Mouse (Mus musculus) lung, embryonic 14.5 days (tissue): ENCODE data around the gene Ophn1. TPM values are rescaled to one million over a fixed set of nuclear protein-coding genes. Genes with fewer than 3 reads are reported as not detected.

Experiments used
- ATAC-seq: fragments of 200-750 bp; cut with Nextera tagmentation; 2 replicates; pipeline ENCODE4 v1.8.0; 2017; ENCODE audit warnings: mild to moderate bottlenecking, moderate TSS enrichment, moderate library complexity; ENCODE audit not compliant: insufficient read depth
- DNase-seq: peaks from one replicate; pipeline ENCODE4 v3.0.0-alpha.2; 2015
- H3K27ac ChIP-seq: fragments of 300-500 bp; sonication (generic); 2 replicates; pipeline ENCODE4 v1.5.1; 2014; ENCODE audit warnings: low read depth, mild to moderate bottlenecking, moderate library complexity
- H3K27me3 ChIP-seq: fragments of 300-500 bp; sonication (generic); 2 replicates; pipeline ENCODE4 v1.6.1; 2014; ENCODE audit warnings: low read length, control low read depth; ENCODE audit not compliant: insufficient read depth
- H3K36me3 ChIP-seq: fragments of 300-500 bp; sonication (generic); 2 replicates; pipeline ENCODE4 v1.6.1; 2014; ENCODE audit warnings: control low read depth; ENCODE audit not compliant: insufficient read depth
- H3K4me1 ChIP-seq: fragments of 300-500 bp; sonication (generic); 2 replicates; pipeline ENCODE4 v1.6.1; 2014; ENCODE audit warnings: antibody characterized with exemption, control low read depth; ENCODE audit not compliant: insufficient read depth
- H3K4me2 ChIP-seq: fragments of 300-500 bp; sonication (generic); 2 replicates; pipeline ENCODE4 v1.6.1; 2014; ENCODE audit warnings: mild to moderate bottlenecking
- H3K4me3 ChIP-seq: fragments of 300-500 bp; sonication (generic); 2 replicates; pipeline ENCODE4 v1.5.1; 2014; ENCODE audit warnings: low read depth, low read length
- H3K9ac ChIP-seq: fragments of 300-500 bp; sonication (generic); 2 replicates; pipeline ENCODE4 v1.6.1; 2014
- H3K9me3 ChIP-seq: fragments of 300-500 bp; sonication (generic); 2 replicates; pipeline ENCODE4 v1.6.1; 2016; ENCODE audit warnings: low read depth, low read length, control low read depth
- CTCF ChIP-seq: IDR thresholded peaks from 2 replicates; pipeline ENCODE4 v1.5.1; 2016; ENCODE audit warnings: antibody characterized with exemption, low read depth
- WGBS: fragments of 180-500 bp; shearing (Covaris S2); extraction: QIAGEN DNeasy Blood & Tissue Kit; methylation state at CpG from one replicate; pipeline ENCODE4 v1.1.7; 2014; 5-methylcytosine and 5-hydroxymethylcytosine counted together
- polyA plus RNA-seq: library from polyadenylated mRNA; unstranded; fragments of >200 nt; fragmentation: Nextera tagmentation; extraction: Ambion mirVana; gene quantifications from 2 replicates; pipeline ENCODE4 v1.2.1, GENCODE M21; 2014

The Ophn1 gene
- 13.2 and 14.6 TPM in 2 replicates for polyA plus RNA-seq

- no peaks in the 10 kb centered on the region for H3K36me3 ChIP-seq
- H3K4me2 ChIP-seq = peak within 1 kb of the TSS; percentile 64
- H3K9me3 ChIP-seq = no peaks in the 10 kb centered on the region
- H3K4me1 ChIP-seq = no peaks in the 10 kb centered on the region
- ATAC-seq (peak; percentile 95), DNase-seq (peak; percentile 80)
- H3K27me3 ChIP-seq = no peaks in the 10 kb centered on the region
- peak within 1 kb of the TSS; percentile 84 for H3K27ac ChIP-seq
- 7% methylated on average over 48 of the region's 48 CpGs for WGBS
- peak within 1 kb of the TSS; percentile 54 for H3K9ac ChIP-seq
- H3K4me3 ChIP-seq = peak within 1 kb of the TSS; percentile 48
- peak; percentile 17; the same call in 1 of the 2 replicates for TF ChIP-seq CTCF
Observed at GRCm38 (mm10) chrX:98890406-98891116, at the start of gene Ophn1. TSS of gene Ophn1 (minus strand) at chrX:98891025.

GRCm38 (mm10) chrX:98937555-98938294 is 46.9 kb upstream of the Ophn1 start:
- ATAC-seq (peak; percentile 87), DNase-seq (peak; percentile 97)
- peak overlapping the region; percentile 60 for H3K4me3 ChIP-seq
- peak; percentile 76 for TF ChIP-seq CTCF
- WGBS = 15% methylated on average over 57 of the region's 57 CpGs
- peak overlapping the region; percentile 71 for H3K9ac ChIP-seq
- H3K27me3 ChIP-seq = no peaks in the 10 kb centered on the region
- H3K4me2 ChIP-seq = peak overlapping the region; percentile 61
- H3K4me1 ChIP-seq = no peaks in the 10 kb centered on the region
- H3K27ac ChIP-seq = peak overlapping the region; percentile 96
- peaks cover 12% of the 10 kb centered on the region; the same call in 1 of the 2 replicates for H3K36me3 ChIP-seq
- H3K9me3 ChIP-seq = no peaks in the 10 kb centered on the region

DNA sequence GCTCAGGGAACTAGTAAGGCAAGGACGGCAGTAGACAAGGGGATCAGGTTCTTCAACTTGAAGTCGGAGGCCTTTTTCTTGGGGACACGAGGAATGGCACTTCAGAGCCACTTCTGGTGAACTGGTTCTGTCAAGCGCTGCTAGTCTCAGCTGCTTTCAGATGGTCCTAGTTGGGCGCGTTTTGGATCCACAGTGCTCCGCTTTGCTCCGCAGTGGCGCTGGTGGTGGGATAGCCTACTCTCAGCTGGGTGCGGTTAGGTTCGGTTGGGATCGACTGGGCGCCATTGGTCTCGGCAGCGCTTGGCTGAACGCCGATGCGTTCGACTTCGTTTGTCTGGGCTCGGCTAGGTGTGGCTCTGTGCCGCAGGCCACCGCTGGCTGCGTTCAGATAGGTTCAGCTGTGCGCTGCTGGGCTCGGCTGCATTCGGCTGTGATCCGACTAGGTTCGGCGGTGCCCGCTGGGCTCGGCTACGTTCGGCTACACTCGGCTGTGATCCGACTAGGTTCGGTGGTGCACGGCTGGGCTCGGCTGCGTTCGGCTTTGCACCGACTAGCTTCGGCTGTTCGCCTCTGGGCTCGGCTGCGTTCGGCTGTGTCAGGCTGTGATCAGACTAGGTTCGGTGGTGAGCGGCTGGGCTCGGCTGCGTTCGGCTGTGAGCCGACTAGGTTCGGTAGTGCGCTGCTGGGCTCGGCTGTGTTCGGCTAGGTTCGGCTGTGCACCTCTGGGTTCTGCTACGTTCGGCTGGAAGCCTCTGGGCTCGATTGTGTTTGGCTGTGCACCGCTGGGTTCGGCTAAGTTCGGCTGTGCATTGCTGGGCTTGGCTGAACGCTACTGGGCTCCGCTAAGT is 46.1 kb upstream of the Ophn1 start:
- peak; percentile 93 for ATAC-seq
- Histone ChIP-seq H3K4me1 (no peaks in the 10 kb centered on the region), H3K36me3 (peaks cover 10% of the 10 kb centered on the region; the same call in 1 of the 2 replicates), H3K9ac (peak overlapping the region; percentile 71), H3K9me3 (no peaks in the 10 kb centered on the region), H3K4me3 (peak overlapping the region; percentile 60), H3K4me2 (peak overlapping the region; percentile 58), H3K27ac (peak overlapping the region; percentile 96), H3K27me3 (no peaks in the 10 kb centered on the region)
- 13% methylated on average over 66 of the region's 66 CpGs for WGBS
- peak; percentile 95 for DNase-seq
- no peak for TF ChIP-seq CTCF

GRCm38 (mm10) chrX:98936101-98936500 is 45.3 kb upstream of the Ophn1 start, which contains the start of gene Yipf6:
TSS of gene Yipf6 (plus strand) at chrX:98936316.
- Histone ChIP-seq H3K27ac (peak within 1 kb of the TSS; percentile 96), H3K9ac (peak within 1 kb of the TSS; percentile 71), H3K4me1 (no peaks in the 10 kb centered on the region), H3K4me3 (peak within 1 kb of the TSS; percentile 60), H3K9me3 (no peaks in the 10 kb centered on the region), H3K4me2 (peak within 1 kb of the TSS; percentile 58), H3K36me3 (peaks cover 6% of the 10 kb centered on the region; the same call in 1 of the 2 replicates), H3K27me3 (no peaks in the 10 kb centered on the region)
- ATAC-seq = no peak
- TF ChIP-seq CTCF = no peak
- WGBS = 52% methylated on average over 3 of the region's 3 CpGs
- peak; percentile 6 for DNase-seq

GRCm38 (mm10) chrX:98919423-98919822 is 28.6 kb upstream of the Ophn1 start:
- Histone ChIP-seq H3K9me3 (no peaks in the 10 kb centered on the region), H3K4me1 (no peaks in the 10 kb centered on the region), H3K4me3 (no peak overlapping the region), H3K4me2 (no peak overlapping the region), H3K36me3 (no peaks in the 10 kb centered on the region), H3K27me3 (no peaks in the 10 kb centered on the region), H3K27ac (no peak overlapping the region), H3K9ac (no peak overlapping the region)
- peak; percentile 86 for DNase-seq
- 13% methylated on average over 6 of the region's 6 CpGs for WGBS
- TF ChIP-seq CTCF = peak; percentile 64
- ATAC-seq = no peak

- no peak overlapping the region for H3K9ac ChIP-seq
- no peak overlapping the region for H3K4me2 ChIP-seq
- DNase-seq = no peak
- WGBS = 40% methylated on average over 1 of the region's 1 CpGs
- ATAC-seq = no peak
- no peak overlapping the region for H3K4me3 ChIP-seq
- no peaks in the 10 kb centered on the region for H3K4me1 ChIP-seq
- no peaks in the 10 kb centered on the region for H3K27me3 ChIP-seq
- H3K9me3 ChIP-seq = no peaks in the 10 kb centered on the region
- no peak overlapping the region for H3K27ac ChIP-seq
- no peaks in the 10 kb centered on the region for H3K36me3 ChIP-seq
- TF ChIP-seq CTCF = no peak
Observed at GRCm38 (mm10) chrX:98908910-98909309, 18.1 kb upstream of the Ophn1 start.
